Mouse (Mus musculus) limb, embryonic 14.5 days (tissue): ENCODE measurements at regions not wholly inside any gene's neighbourhood (a gene's known extent, or its start where the extent isn't known, plus 50 kb on each side); places are given as distances from the start of the nearest gene placed in this dataset.

ENCODE experiments used
- ATAC-seq: fragments of 200-750 bp; cut with Nextera tagmentation; 2 replicates; pipeline ENCODE4 v1.8.0; 2017; ENCODE audit warnings: low read depth, moderate number of reproducible peaks, moderate TSS enrichment; ENCODE audit not compliant: low FRiP score
- DNase-seq: peaks from one replicate; pipeline ENCODE4 v3.0.0-alpha.2; 2015; ENCODE audit warnings: low spot score
- H3K27ac ChIP-seq: fragments of 300-500 bp; sonication (generic); replicated peaks from 2 replicates; pipeline ENCODE4 v1.5.1; 2014; ENCODE audit warnings: low read depth, mild to moderate bottlenecking, low read length, moderate library complexity, mixed read lengths
- H3K27me3 ChIP-seq: fragments of 300-500 bp; sonication (generic); 2 replicates; pipeline ENCODE4 v1.6.1; 2014; ENCODE audit warnings: low read length, mixed read lengths; ENCODE audit not compliant: control insufficient read depth, insufficient read depth
- H3K36me3 ChIP-seq: fragments of 300-500 bp; sonication (generic); 2 replicates; pipeline ENCODE4 v1.6.1; 2014; ENCODE audit warnings: mild to moderate bottlenecking, low read length, moderate library complexity, mixed read lengths; ENCODE audit not compliant: control insufficient read depth, insufficient read depth
- H3K4me1 ChIP-seq: fragments of 300-500 bp; sonication (generic); 2 replicates; pipeline ENCODE4 v1.6.1; 2014; ENCODE audit warnings: antibody characterized with exemption, low read length, mixed read lengths; ENCODE audit not compliant: control insufficient read depth, insufficient read depth
- H3K4me2 ChIP-seq: fragments of 300-500 bp; sonication (generic); replicated peaks from 2 replicates; pipeline ENCODE4 v1.6.1; 2014; ENCODE audit warnings: low read depth, mild to moderate bottlenecking, low read length, moderate library complexity; ENCODE audit not compliant: severe bottlenecking
- H3K4me3 ChIP-seq: fragments of 300-500 bp; sonication (generic); replicated peaks from 2 replicates; pipeline ENCODE4 v1.5.1; 2014; ENCODE audit warnings: low read length
- H3K9ac ChIP-seq: fragments of 300-500 bp; sonication (generic); 2 replicates; pipeline ENCODE4 v1.6.1; 2014; ENCODE audit warnings: mild to moderate bottlenecking, low read depth, low read length, moderate library complexity; ENCODE audit not compliant: severe bottlenecking
- H3K9me3 ChIP-seq: fragments of 300-500 bp; sonication (generic); 2 replicates; pipeline ENCODE4 v1.6.1; 2016; ENCODE audit warnings: low read length; ENCODE audit not compliant: control insufficient read depth
- POLR2A ChIP-seq: fragments of 200-500 bp; IDR thresholded peaks from 2 replicates; pipeline ENCODE4 v1.8.0; 2012; ENCODE audit warnings: inconsistent platforms, mild to moderate bottlenecking, moderate library complexity, borderline replicate concordance; ENCODE audit not compliant: insufficient read depth, insufficient read length; ENCODE audit errors: extremely low read depth
- WGBS: fragments of 180-500 bp; shearing (Covaris S2); extraction: QIAGEN DNeasy Blood & Tissue Kit; methylation state at CpG from one replicate; pipeline ENCODE4 v1.1.7; 2014; 5-methylcytosine and 5-hydroxymethylcytosine counted together

DNA sequence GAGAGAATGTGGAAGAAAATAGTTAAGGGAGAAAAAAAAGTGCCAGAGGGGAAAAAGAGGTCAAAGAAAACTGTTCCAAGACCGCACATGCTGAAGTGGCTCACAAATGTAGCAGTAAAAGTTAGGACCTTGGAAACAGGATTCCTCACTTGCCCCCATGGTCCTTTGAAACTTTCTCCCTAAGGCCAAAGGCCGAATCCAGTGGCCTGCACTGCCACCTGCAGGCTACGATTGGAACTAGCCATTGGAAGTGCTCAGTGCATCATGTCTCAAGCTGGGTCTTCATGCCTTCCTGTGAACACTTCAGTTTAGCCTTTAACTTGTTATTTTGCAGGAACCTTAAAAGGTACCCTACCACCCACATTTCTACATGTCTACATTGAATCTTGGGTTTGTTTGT lies 56.3 kb upstream of the Mctp2 start:
- no peak overlapping the region for H3K4me3 ChIP-seq
- H3K27me3 ChIP-seq: no peaks in the 10 kb centered on the region
- DNase-seq (peak; percentile 72), ATAC-seq (peak; percentile 60; the same call in 1 of the 2 replicates)
- no peak for TF ChIP-seq POLR2A
- peaks cover 9% of the 10 kb centered on the region for H3K4me1 ChIP-seq
- no peaks in the 10 kb centered on the region for H3K36me3 ChIP-seq
- no peak overlapping the region for H3K9ac ChIP-seq
- no peak overlapping the region for H3K4me2 ChIP-seq
- H3K9me3 ChIP-seq: no peaks in the 10 kb centered on the region
- WGBS: 5% methylated on average over 3 of the region's 3 CpGs
- H3K27ac ChIP-seq: no peak overlapping the region

DNA sequence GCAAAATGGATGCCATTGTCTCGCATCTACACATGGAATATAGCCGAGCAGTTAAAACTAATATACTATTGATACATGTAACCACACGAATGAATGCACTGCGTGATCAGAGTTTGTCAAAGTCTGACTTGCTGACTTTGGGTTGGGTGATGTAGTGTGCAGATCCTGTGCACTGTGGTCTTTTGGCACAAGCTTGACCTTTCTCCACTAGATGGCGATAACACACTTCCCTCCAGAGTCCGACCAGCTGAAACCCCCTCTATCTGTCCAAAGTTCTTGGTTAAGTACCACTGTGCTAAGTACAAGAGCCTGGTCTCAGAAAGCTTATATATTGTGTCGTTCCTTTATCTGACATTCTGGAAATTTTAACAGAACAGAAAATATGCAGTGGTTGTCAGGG lies 84.9 kb upstream of the Mctp2 start:
- DNase-seq: peak; percentile 49
- no peak for TF ChIP-seq POLR2A

DNA sequence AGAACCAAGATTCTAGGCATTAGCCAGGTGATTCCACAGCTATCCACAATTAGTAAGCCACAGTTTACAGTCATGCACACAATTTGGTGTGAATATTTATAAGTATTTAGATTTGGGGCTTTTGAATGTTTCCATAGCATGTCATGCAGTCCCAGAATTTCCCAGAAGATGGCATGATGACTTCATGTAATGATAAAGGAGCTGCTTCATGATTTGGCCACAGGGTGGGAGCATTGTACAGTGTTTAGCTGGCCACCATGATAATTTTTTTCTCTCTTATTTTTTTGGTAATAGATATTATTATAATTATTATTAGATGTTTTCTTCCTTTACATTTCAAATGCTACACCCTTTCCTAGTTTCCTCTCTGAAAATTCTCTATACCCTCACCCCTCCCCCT lies 93.6 kb upstream of the Mctp2 start:
- H3K27me3 ChIP-seq: no peaks in the 10 kb centered on the region
- no peak overlapping the region for H3K4me2 ChIP-seq
- ATAC-seq (no peak; the same call in 1 of the 2 replicates), DNase-seq (peak; percentile 79)
- TF ChIP-seq POLR2A: no peak
- H3K9ac ChIP-seq: no peak overlapping the region
- H3K36me3 ChIP-seq: no peaks in the 10 kb centered on the region
- H3K9me3 ChIP-seq: no peaks in the 10 kb centered on the region
- no peaks in the 10 kb centered on the region for H3K4me1 ChIP-seq
- no peak overlapping the region for H3K4me3 ChIP-seq
- no peak overlapping the region for H3K27ac ChIP-seq

More for the DNA sequence above, 84.9 kb upstream of the Mctp2 start:
- Histone ChIP-seq H3K27me3 (no peaks in the 10 kb centered on the region), H3K9ac (no peak overlapping the region), H3K9me3 (no peaks in the 10 kb centered on the region), H3K4me1 (no peaks in the 10 kb centered on the region), H3K36me3 (no peaks in the 10 kb centered on the region), H3K27ac (no peak overlapping the region), H3K4me2 (no peak overlapping the region), H3K4me3 (no peak overlapping the region)
- WGBS: 40% methylated on average over 7 of the region's 7 CpGs
- 0 out of 2 replicates have a peak, but pooled peaks have one; percentile 23 for ATAC-seq

GRCm38 (mm10) chr7:72406131-72406530 lies 99.7 kb upstream of the Mctp2 start:
- no peak for TF ChIP-seq POLR2A
- no peak for ATAC-seq
- H3K36me3 ChIP-seq: no peaks in the 10 kb centered on the region

DNA sequence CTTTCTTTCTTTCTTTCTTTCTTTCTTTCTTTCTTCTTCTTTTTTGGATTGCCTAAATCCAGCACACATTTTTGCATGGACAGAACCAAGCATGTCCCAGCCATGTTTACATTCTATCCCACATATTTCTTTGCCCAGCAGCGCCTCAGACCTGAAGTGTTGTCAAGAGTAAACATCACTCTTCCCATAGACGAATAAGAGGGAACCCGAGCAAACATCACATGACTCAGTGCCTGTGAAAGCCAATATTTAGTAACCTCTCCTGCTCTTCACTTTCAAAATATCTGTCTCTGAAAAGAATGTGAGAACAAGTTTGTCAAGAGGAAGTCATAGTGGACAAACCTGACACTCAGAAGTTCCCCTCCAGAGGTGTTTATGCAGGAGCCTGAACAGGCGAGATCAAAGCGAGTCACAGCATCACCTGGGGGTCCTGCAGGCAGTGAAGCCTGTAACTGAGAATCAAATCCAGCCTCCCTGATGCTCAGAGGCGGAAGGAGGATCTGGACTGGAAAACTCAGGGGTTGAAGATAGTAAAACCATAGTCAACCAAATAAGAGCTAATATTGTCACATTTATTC lies 102.1 kb upstream of the Mctp2 start:
- WGBS: 52% methylated on average over 6 of the region's 6 CpGs
- Histone ChIP-seq H3K9me3 (no peaks in the 10 kb centered on the region), H3K4me3 (no peak overlapping the region), H3K4me1 (peaks cover 2% of the 10 kb centered on the region; the same call in 1 of the 2 replicates), H3K4me2 (no peak overlapping the region), H3K9ac (no peak overlapping the region), H3K27ac (no peak overlapping the region), H3K27me3 (no peaks in the 10 kb centered on the region), H3K36me3 (no peaks in the 10 kb centered on the region)
- DNase-seq (no peak), ATAC-seq (no peak)
- TF ChIP-seq POLR2A: no peak

More at GRCm38 (mm10) chr7:72406131-72406530, 99.7 kb upstream of the Mctp2 start:
- no peak overlapping the region for H3K27ac ChIP-seq
- peak; percentile 62 for DNase-seq
- 48% methylated on average over 3 of the region's 3 CpGs for WGBS
- H3K4me1 ChIP-seq: peaks cover 2% of the 10 kb centered on the region; the same call in 1 of the 2 replicates
- no peak overlapping the region for H3K4me2 ChIP-seq
- H3K27me3 ChIP-seq: no peaks in the 10 kb centered on the region
- no peaks in the 10 kb centered on the region for H3K9me3 ChIP-seq
- H3K9ac ChIP-seq: no peak overlapping the region
- H3K4me3 ChIP-seq: no peak overlapping the region
